Mouse (Mus musculus) megakaryocyte, embryonic 14.5 days (primary cell): ENCODE measurements around the gene Rimkla.

Experiments
- FLI1 ChIP-seq: IDR thresholded peaks from 2 replicates; pipeline ENCODE4 v1.6.1; 2012; ENCODE audit warnings: low read length, inconsistent platforms, mixed read lengths
- GATA1 ChIP-seq: IDR thresholded peaks from 3 replicates; pipeline ENCODE4 v1.6.1; 2012; ENCODE audit warnings: mixed read lengths, low read length, inconsistent platforms, borderline replicate concordance

- TF ChIP-seq GATA1, result no peak
- no peak for TF ChIP-seq FLI1
These were observed 32.0 kb upstream of the Rimkla start for GRCm38 (mm10) chr4:119524466-119524865.
